Mouse (Mus musculus) cortical plate, adult 2 months (tissue): ENCODE measurements around the gene Tada3.

ENCODE experiments used
- CTCF ChIP-seq: fragments of 200-500 bp; IDR thresholded peaks from 2 replicates; pipeline ENCODE4 v1.5.1; 2011; ENCODE audit warnings: mild to moderate bottlenecking, control low read depth, low read length; ENCODE audit not compliant: insufficient read depth; ENCODE audit errors: extremely low read depth
- POLR2A ChIP-seq: fragments of 200-500 bp; IDR thresholded peaks from 2 replicates; pipeline ENCODE4 v1.6.1; 2011; ENCODE audit warnings: mild to moderate bottlenecking, low read length, control low read depth; ENCODE audit not compliant: insufficient read depth; ENCODE audit errors: extremely low read depth

- TF ChIP-seq CTCF (no peak), POLR2A (no peak)
These were observed 15.4 kb downstream of the Tada3 start for GRCm38 (mm10) chr6:113362241-113362640.
